Mouse (Mus musculus) G1E (cell line): Measurements from ENCODE around the gene Tspan18. TPM values are rescaled to one million over a fixed set of nuclear protein-coding genes. Genes with fewer than 3 reads are reported as not detected.

Experiments used
- ATAC-seq: 2 replicates; pipeline ENCODE4 v1.8.0; 2016; ENCODE audit warnings: mild to moderate bottlenecking; ENCODE audit not compliant: insufficient number of reproducible peaks, poor library complexity, low FRiP score, severe bottlenecking; ENCODE audit errors: extremely low read depth
- DNase-seq: peaks from one replicate; pipeline ENCODE4 v3.0.0; 2012; ENCODE audit warnings: low spot score
- H3K27me3 ChIP-seq: 2 replicates; pipeline ENCODE4 v1.6.1; 2012; ENCODE audit warnings: mild to moderate bottlenecking, low read length, inconsistent platforms; ENCODE audit not compliant: insufficient read depth
- H3K36me3 ChIP-seq: replicated peaks from 2 replicates; pipeline ENCODE3; 2012; ENCODE audit warnings: mild to moderate bottlenecking, inconsistent platforms
- H3K4me1 ChIP-seq: 2 replicates; pipeline ENCODE4 v1.6.1; 2012; ENCODE audit warnings: low read depth, low read length, inconsistent platforms, mixed read lengths; ENCODE audit not compliant: insufficient read depth
- H3K4me3 ChIP-seq: 2 replicates; pipeline ENCODE4 v1.5.1; 2012; ENCODE audit warnings: low read depth, mild to moderate bottlenecking, inconsistent platforms, low read length, moderate library complexity, mixed read lengths
- H3K9me3 ChIP-seq: replicated peaks from 2 replicates; pipeline ENCODE4 v1.6.1; 2012; ENCODE audit warnings: inconsistent platforms
- CTCF ChIP-seq: IDR thresholded peaks from 2 replicates; pipeline ENCODE4 v1.5.1; 2012; ENCODE audit warnings: low read depth, low read length, inconsistent platforms, mixed read lengths
- GATA1 ChIP-seq: IDR thresholded peaks from 2 replicates; pipeline ENCODE4 v1.6.1; 2012; ENCODE audit warnings: borderline replicate concordance, low read length, inconsistent platforms, mixed read lengths
- GATA2 ChIP-seq: IDR thresholded peaks from 2 replicates; pipeline ENCODE4 v1.6.1; 2012; ENCODE audit warnings: low read depth, low read length, inconsistent platforms, borderline replicate concordance
- POLR2AphosphoS5 ChIP-seq: IDR thresholded peaks from 2 replicates; pipeline ENCODE4 v1.6.1; 2012; ENCODE audit warnings: low read depth, low read length, inconsistent platforms; ENCODE audit not compliant: insufficient replicate concordance
- TAL1 ChIP-seq: conservative IDR thresholded peaks from 2 replicates; pipeline ENCODE4 v1.6.1; 2012; ENCODE audit warnings: low read depth, low read length, inconsistent platforms, mixed read lengths
- polyA plus RNA-seq: library from polyadenylated mRNA; stranded (reverse); fragments of >175 nt; gene quantifications from 2 replicates; pipeline ENCODE4 v1.2.3, GENCODE M21; 2012
- total RNA-seq, 2 experiments: library from RNA; stranded (forward) in 1 of 2; stranded (reverse) in 1 of 2; fragments of 200-1000 nt in 1 of 2; fragments of >200 nt in 1 of 2; fragmentation: Nextera tagmentation in 1 of 2; gene quantifications; 2 replicates each; pipeline ENCODE4 v1.2.3; 2014 to 2017

Tspan18 gene
- total and polyA plus RNA-seq, 3 experiments, result 4.2 to 10.6 (median 8.5) TPM

- TF ChIP-seq GATA1 (no peak), TAL1 (no peak)
- no peak for DNase-seq
- H3K4me1 ChIP-seq, result peaks cover 28% of the 10 kb centered on the region
- H3K4me3 ChIP-seq, result no peak overlapping the region
- no peak for ATAC-seq
- H3K9me3 ChIP-seq, result peaks cover 2% of the 10 kb centered on the region; the same call in 1 of the 2 replicates
- H3K36me3 ChIP-seq, result no peaks in the 10 kb centered on the region
- peaks cover 51% of the 10 kb centered on the region for H3K27me3 ChIP-seq
Observed at GRCm38 (mm10) chr2:93332277-93332676, 2.0 kb downstream of the Tspan18 start.

GRCm38 (mm10) chr2:93331121-93331520, 3.2 kb downstream of the Tspan18 start:
- Histone ChIP-seq H3K4me1 (peaks cover 28% of the 10 kb centered on the region), H3K36me3 (no peaks in the 10 kb centered on the region), H3K9me3 (no peaks in the 10 kb centered on the region), H3K27me3 (peaks cover 47% of the 10 kb centered on the region), H3K4me3 (no peak overlapping the region)
- TF ChIP-seq POLR2AphosphoS5, result no peak
- TF ChIP-seq TAL1, result no peak
- TF ChIP-seq CTCF, result no peak
- no peak for TF ChIP-seq GATA2
- TF ChIP-seq GATA1, result no peak
- ATAC-seq (no peak), DNase-seq (no peak)

GRCm38 (mm10) chr2:93329120-93329519, 5.2 kb downstream of the Tspan18 start:
- peaks cover 48% of the 10 kb centered on the region for H3K27me3 ChIP-seq

GRCm38 (mm10) chr2:93327915-93328555, 6.3 kb downstream of the Tspan18 start:
- DNase-seq, result no peak
- TF ChIP-seq TAL1 (no peak), GATA1 (no peak)
- Histone ChIP-seq H3K27me3 (peaks cover 41% of the 10 kb centered on the region; the same call in 1 of the 2 replicates), H3K36me3 (no peaks in the 10 kb centered on the region), H3K4me3 (no peak overlapping the region), H3K9me3 (peaks cover 6% of the 10 kb centered on the region), H3K4me1 (peaks cover 7% of the 10 kb centered on the region)
- no peak for ATAC-seq

More at GRCm38 (mm10) chr2:93329120-93329519, 5.2 kb downstream of the Tspan18 start:
- no peak for TF ChIP-seq POLR2AphosphoS5
- TF ChIP-seq CTCF, result no peak
- no peak for TF ChIP-seq GATA2
- no peak for TF ChIP-seq TAL1
- no peak for TF ChIP-seq GATA1
- no peaks in the 10 kb centered on the region for H3K36me3 ChIP-seq
- DNase-seq (no peak), ATAC-seq (no peak)
- H3K4me3 ChIP-seq, result no peak overlapping the region
- H3K9me3 ChIP-seq, result no peaks in the 10 kb centered on the region
- H3K4me1 ChIP-seq, result peaks cover 18% of the 10 kb centered on the region

GRCm38 (mm10) chr2:93324681-93325080, 9.6 kb downstream of the Tspan18 start:
- no peaks in the 10 kb centered on the region for H3K36me3 ChIP-seq
- no peak for TF ChIP-seq TAL1
- no peak for TF ChIP-seq POLR2AphosphoS5
- TF ChIP-seq CTCF, result no peak
- no peak for TF ChIP-seq GATA1
- no peak for TF ChIP-seq GATA2
- ATAC-seq (no peak), DNase-seq (no peak)
- H3K27me3 ChIP-seq, result peaks cover 36% of the 10 kb centered on the region; the same call in 1 of the 2 replicates
- no peak overlapping the region for H3K4me3 ChIP-seq
- H3K4me1 ChIP-seq, result no peaks in the 10 kb centered on the region
- H3K9me3 ChIP-seq, result peaks cover 7% of the 10 kb centered on the region

- Histone ChIP-seq H3K4me1 (no peaks in the 10 kb centered on the region; the same call in 1 of the 2 replicates), H3K36me3 (no peaks in the 10 kb centered on the region), H3K9me3 (peaks cover 7% of the 10 kb centered on the region), H3K4me3 (no peak overlapping the region), H3K27me3 (peaks cover 27% of the 10 kb centered on the region; the same call in 1 of the 2 replicates)
- TF ChIP-seq CTCF (no peak), TAL1 (no peak), POLR2AphosphoS5 (no peak), GATA2 (no peak), GATA1 (no peak)
- DNase-seq (no peak), ATAC-seq (no peak)
Observed at GRCm38 (mm10) chr2:93321946-93322345, 12.4 kb downstream of the Tspan18 start.
